Comparison of ENCODE assay signal across 8 mouse cellular contexts in genomic region chr19:7482599-7483511, GRCm38 (mm10). TPM values are rescaled to one million over a fixed set of nuclear protein-coding genes. Genes with fewer than 3 reads are reported as not detected.
DNase-seq lines count a peak whose midpoint lies in the region; ATAC-seq lines count a peak whose summit lies in the region.

Gene Rtn3, minus strand, starts transcription at chr19:7483281.

- under 1% methylated on average over 80 of the region's 80 CpGs for WGBS in hindbrain, embryonic 16.5 days
- WGBS in macrophage (ENCODE audit: missing documents), result under 1% methylated on average over 76 of the region's 80 CpGs

- peak within 1 kb of the TSS; percentile 78 for H3K4me3 ChIP-seq in hindbrain, embryonic 16.5 days (ENCODE audit: low read length)
- H3K4me3 ChIP-seq in macrophage (ENCODE audit: inconsistent target), result peak within 1 kb of the TSS; percentile 95

- no peaks in the 10 kb centered on the region for H3K9me3 ChIP-seq in hindbrain, embryonic 16.5 days (ENCODE audit: control insufficient read depth, low read length)

- ATAC-seq in hindbrain, embryonic 16.5 days, result peak; percentile 94

- H3K4me1 ChIP-seq in hindbrain, embryonic 16.5 days (ENCODE audit: control insufficient read depth, insufficient read depth, low read depth, low read length), result peaks cover 24% of the 10 kb centered on the region

- DNase-seq in T-cell, adult 2 months (ENCODE audit: low spot score), result peak; percentile 93
- DNase-seq in cerebellum, postnatal 36 days, result peak; percentile 96 to 98
- peak; percentile 97 for DNase-seq in gastrocnemius, adult 18-20 months (ENCODE audit: low spot score)
- DNase-seq in left cerebral cortex, adult 18-20 months (ENCODE audit: low spot score in 2 of 2), result peak; percentile 96 to 97
- DNase-seq in right cerebral cortex, adult 18-20 months, result peak; percentile 98
- peak; percentile 89 for DNase-seq in urinary bladder, postnatal 10 days (ENCODE audit: low spot score)

- peak within 1 kb of the TSS; percentile 72 for H3K4me2 ChIP-seq in hindbrain, embryonic 16.5 days (ENCODE audit: low read length)

- peak within 1 kb of the TSS; percentile 97 for H3K9ac ChIP-seq in hindbrain, embryonic 16.5 days (ENCODE audit: low read depth, low read length)

- H3K27ac ChIP-seq in hindbrain, embryonic 16.5 days (ENCODE audit: low read depth, low read length), result peak within 1 kb of the TSS; percentile 100
- peak within 1 kb of the TSS; percentile 82 for H3K27ac ChIP-seq in macrophage

- H3K27me3 ChIP-seq in hindbrain, embryonic 16.5 days (replicated peaks; ENCODE audit: control insufficient read depth, insufficient read depth, low read length), result no peaks in the 10 kb centered on the region

- peaks cover 48% of the 10 kb centered on the region for H3K79me2 ChIP-seq in macrophage (ENCODE audit: inconsistent target)

- H3K36me3 ChIP-seq in hindbrain, embryonic 16.5 days (ENCODE audit: control insufficient read depth, insufficient read depth, low read length), result no peaks in the 10 kb centered on the region
- H3K36me3 ChIP-seq in macrophage (ENCODE audit: inconsistent target), result no peaks in the 10 kb centered on the region

RNA-seq across cellular contexts. Expression of gene Rtn3, which starts in this region (rescaled TPM):
- 10 to 100 TPM; 27.4 to 33.9 TPM for total RNA-seq in gastrocnemius, adult 18-20 months (2021)
- 693 and 702 TPM in 2 replicates for polyA plus RNA-seq in hindbrain, embryonic 16.5 days (2015; fragmentation: Nextera tagmentation; extraction: Ambion mirVana)
- total RNA-seq in left cerebral cortex, adult 18-20 months (2021), result 100 to 1,000 TPM; 828 to 858 TPM
- 10 to 100 TPM; 26.5 to 72.4 (median 53.8) TPM for total RNA-seq in macrophage (2018; cell fraction: chromatin; rRNA removed)
- 100 to 1,000 TPM; 215 to 283 (median 257) TPM for total RNA-seq in macrophage (2018; cell fraction: cytosol; rRNA removed)
- total RNA-seq in macrophage (2018; cell fraction: nucleus; rRNA removed), result 100 to 1,000 TPM in 24 of 26 experiments, 10 to 100 TPM in 2; 62.5 to 346 (median 179) TPM
- polyA plus RNA-seq in macrophage (2018), result 188 to 302 TPM (median 240 TPM) in 3 replicates

Comparison
In these comparisons a context has a peak if more than half of its experiments do, and no peak if none do; other contexts are left out.
1. Peak in every context shown above with its lines: DNase-seq, ATAC-seq, H3K4me3 ChIP-seq and H3K27ac ChIP-seq.
2. RNA of gene Rtn3 (total RNA-seq): 828 to 858 TPM in left cerebral cortex, adult 18-20 months; 27.4 to 33.9 TPM in gastrocnemius, adult 18-20 months; every median in the first group is over 10 times any median in the second.